Mouse (Mus musculus): Measurements from ENCODE around the gene Zfp131. TPM values are rescaled to one million over a fixed set of nuclear protein-coding genes. Genes with fewer than 3 reads are reported as not detected.

Zfp131 gene
- total and polyA plus RNA-seq, 2 experiments: 3.1 to 7.9 TPM

DNA sequence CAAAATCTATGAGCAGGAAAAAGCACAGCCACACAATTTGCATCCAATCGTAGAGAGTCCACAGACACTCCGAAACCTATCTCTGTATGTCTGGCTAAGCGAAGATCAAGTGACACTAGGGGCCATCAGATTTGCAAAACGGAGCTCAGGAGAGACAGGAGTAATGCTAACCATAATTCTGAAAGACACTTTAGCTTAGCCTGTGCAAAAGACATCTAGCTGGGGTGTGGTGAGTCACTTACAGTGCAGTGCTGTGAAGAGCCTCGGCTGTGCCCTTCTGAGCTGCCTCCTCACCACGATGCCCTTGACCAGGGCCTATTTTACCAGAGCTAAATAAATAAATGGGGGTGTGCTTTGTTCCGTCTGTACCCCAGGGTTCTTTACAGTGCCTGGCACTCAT is 61.3 kb downstream of the Zfp131 start:
- 84% methylated on average over 7 of the region's 7 CpGs for WGBS
- H3K79me2 ChIP-seq (ENCODE audit: control insufficient read depth, insufficient read depth, low read length): no peaks in the 10 kb centered on the region
- H3K27me3 ChIP-seq (ENCODE audit: control insufficient read depth, insufficient read depth, low read length): no peaks in the 10 kb centered on the region
- DNase-seq (ENCODE audit: extremely low read depth, low read depth, low spot score): no peak
- H3K4me3 ChIP-seq (ENCODE audit: insufficient read depth, low read depth, low read length): no peak overlapping the region
- no peak for TF ChIP-seq POLR2A (IDR thresholded peaks at IDR 0.05; ENCODE audit: extremely low read depth, insufficient read depth, low read length)
- TF ChIP-seq CTCF (IDR thresholded peaks at IDR 0.05; ENCODE audit: low read depth, low read length): no peak
- H3K4me1 ChIP-seq (ENCODE audit: control insufficient read depth, insufficient read depth, low read length): no peaks in the 10 kb centered on the region
- H3K36me3 ChIP-seq (ENCODE audit: control insufficient read depth, insufficient read depth, low read length): no peaks in the 10 kb centered on the region
- H3K27ac ChIP-seq (replicated peaks; ENCODE audit: insufficient read depth, low read depth, low read length): no peak overlapping the region
- H3K9ac ChIP-seq (ENCODE audit: low read depth, low read length): no peak overlapping the region

- TF ChIP-seq CTCF (IDR thresholded peaks at IDR 0.05; ENCODE audit: low read depth, low read length): no peak
- TF ChIP-seq POLR2A (IDR thresholded peaks at IDR 0.05; ENCODE audit: extremely low read depth, insufficient read depth, low read length): no peak
- H3K27me3 ChIP-seq (ENCODE audit: control insufficient read depth, insufficient read depth, low read length): no peaks in the 10 kb centered on the region
- peaks cover 4% of the 10 kb centered on the region; the same call in 1 of the 2 replicates for H3K4me1 ChIP-seq (ENCODE audit: control insufficient read depth, insufficient read depth, low read length)
- WGBS: 83% methylated on average over 26 of the region's 26 CpGs
- no peaks in the 10 kb centered on the region for H3K36me3 ChIP-seq (ENCODE audit: control insufficient read depth, insufficient read depth, low read length)
- no peak overlapping the region for H3K27ac ChIP-seq (replicated peaks; ENCODE audit: insufficient read depth, low read depth, low read length)
- no peak overlapping the region for H3K9ac ChIP-seq (ENCODE audit: low read depth, low read length)
- no peak for DNase-seq (ENCODE audit: extremely low read depth, low read depth, low spot score)
- H3K4me3 ChIP-seq (ENCODE audit: insufficient read depth, low read depth, low read length): no peak overlapping the region
- H3K79me2 ChIP-seq (ENCODE audit: control insufficient read depth, insufficient read depth, low read length): no peaks in the 10 kb centered on the region
These were observed 62.9 kb downstream of the Zfp131 start for GRCm38 (mm10) chr13:119727608-119728387.

- DNase-seq (ENCODE audit: extremely low read depth, low read depth, low spot score): peak; percentile 60
- Histone ChIP-seq H3K27ac (replicated peaks; ENCODE audit: insufficient read depth, low read depth, low read length) (no peak overlapping the region), H3K4me3 (ENCODE audit: insufficient read depth, low read depth, low read length) (no peak overlapping the region), H3K36me3 (ENCODE audit: control insufficient read depth, insufficient read depth, low read length) (no peaks in the 10 kb centered on the region), H3K27me3 (ENCODE audit: control insufficient read depth, insufficient read depth, low read length) (no peaks in the 10 kb centered on the region), H3K9ac (ENCODE audit: low read depth, low read length) (no peak overlapping the region), H3K79me2 (ENCODE audit: control insufficient read depth, insufficient read depth, low read length) (no peaks in the 10 kb centered on the region), H3K4me1 (ENCODE audit: control insufficient read depth, insufficient read depth, low read length) (peaks cover 4% of the 10 kb centered on the region; the same call in 1 of the 2 replicates)
- TF ChIP-seq CTCF (IDR thresholded peaks at IDR 0.05; ENCODE audit: low read depth, low read length) (peak; percentile 35; the same call in 1 of the 2 replicates), POLR2A (IDR thresholded peaks at IDR 0.05; ENCODE audit: extremely low read depth, insufficient read depth, low read length) (no peak)
- 65% methylated on average over 7 of the region's 7 CpGs for WGBS
These were observed 66.1 kb downstream of the Zfp131 start for GRCm38 (mm10) chr13:119724541-119724940.

GRCm38 (mm10) chr13:119723368-119723767 is 67.3 kb downstream of the Zfp131 start:
- DNase-seq (ENCODE audit: extremely low read depth, low read depth, low spot score): peak; percentile 55

DNA sequence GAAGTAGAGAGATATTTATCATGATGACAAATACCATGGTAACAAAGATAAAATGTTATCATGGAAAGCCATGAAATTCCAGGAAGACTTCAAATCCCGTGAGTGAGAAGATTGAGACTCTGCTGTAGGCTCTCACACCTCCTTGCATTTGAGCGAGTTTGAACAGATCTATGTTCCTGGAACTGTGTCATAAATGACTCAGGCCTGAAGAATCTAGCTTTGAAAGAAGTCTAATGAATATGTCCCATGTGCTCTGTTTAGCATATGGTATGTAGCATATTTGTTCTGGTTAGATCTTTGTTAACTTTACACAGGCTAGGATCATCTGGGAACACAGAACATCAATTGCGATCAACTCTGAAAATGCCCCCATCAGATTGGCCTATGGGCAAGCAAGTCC is 68.2 kb downstream of the Zfp131 start:
- WGBS: 93% methylated on average over 3 of the region's 3 CpGs
- Histone ChIP-seq H3K9ac (ENCODE audit: low read depth, low read length) (no peak overlapping the region), H3K4me3 (ENCODE audit: insufficient read depth, low read depth, low read length) (no peak overlapping the region), H3K4me1 (ENCODE audit: control insufficient read depth, insufficient read depth, low read length) (peaks cover 4% of the 10 kb centered on the region; the same call in 1 of the 2 replicates), H3K36me3 (ENCODE audit: control insufficient read depth, insufficient read depth, low read length) (no peaks in the 10 kb centered on the region), H3K27ac (replicated peaks; ENCODE audit: insufficient read depth, low read depth, low read length) (no peak overlapping the region), H3K27me3 (ENCODE audit: control insufficient read depth, insufficient read depth, low read length) (no peaks in the 10 kb centered on the region), H3K79me2 (ENCODE audit: control insufficient read depth, insufficient read depth, low read length) (no peaks in the 10 kb centered on the region)
- no peak for TF ChIP-seq CTCF (IDR thresholded peaks at IDR 0.05; ENCODE audit: low read depth, low read length)
- no peak for DNase-seq (ENCODE audit: extremely low read depth, low read depth, low spot score)

More at GRCm38 (mm10) chr13:119723368-119723767, 67.3 kb downstream of the Zfp131 start:
- peaks cover 4% of the 10 kb centered on the region; the same call in 1 of the 2 replicates for H3K4me1 ChIP-seq (ENCODE audit: control insufficient read depth, insufficient read depth, low read length)
- H3K79me2 ChIP-seq (ENCODE audit: control insufficient read depth, insufficient read depth, low read length): no peaks in the 10 kb centered on the region
- H3K9ac ChIP-seq (ENCODE audit: low read depth, low read length): no peak overlapping the region
- H3K4me3 ChIP-seq (ENCODE audit: insufficient read depth, low read depth, low read length): no peak overlapping the region
- 35% methylated on average over 5 of the region's 5 CpGs for WGBS
- TF ChIP-seq CTCF (IDR thresholded peaks at IDR 0.05; ENCODE audit: low read depth, low read length) (no peak), POLR2A (IDR thresholded peaks at IDR 0.05; ENCODE audit: extremely low read depth, insufficient read depth, low read length) (no peak)
- H3K27me3 ChIP-seq (ENCODE audit: control insufficient read depth, insufficient read depth, low read length): no peaks in the 10 kb centered on the region
- H3K36me3 ChIP-seq (ENCODE audit: control insufficient read depth, insufficient read depth, low read length): no peaks in the 10 kb centered on the region
- no peak overlapping the region for H3K27ac ChIP-seq (replicated peaks; ENCODE audit: insufficient read depth, low read depth, low read length)

DNA sequence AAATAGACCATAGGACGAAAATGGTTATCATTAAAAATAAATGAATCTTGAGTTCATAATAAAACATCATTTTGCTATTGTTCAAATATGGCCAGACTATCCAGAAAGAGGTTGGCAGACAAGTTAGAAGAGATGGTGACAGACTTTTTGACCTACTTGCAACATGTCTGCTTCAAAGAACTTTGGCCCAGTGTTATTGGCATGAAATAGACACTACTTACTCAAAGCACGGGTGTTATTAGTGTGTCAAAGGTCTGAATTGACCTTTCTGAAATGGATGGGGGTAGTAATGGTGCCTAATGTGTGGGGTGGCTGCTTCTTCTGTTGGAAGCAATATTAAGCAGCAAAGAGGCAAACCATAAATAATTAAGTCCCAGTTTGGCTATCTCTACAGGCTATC is 74.6 kb downstream of the Zfp131 start:
- DNase-seq (ENCODE audit: extremely low read depth, low read depth, low spot score): peak; percentile 93
- H3K79me2 ChIP-seq (ENCODE audit: control insufficient read depth, insufficient read depth, low read length): 0 out of 2 replicates have a peak, but pooled peaks cover 3% of the 10 kb centered on the region
- no peak overlapping the region for H3K27ac ChIP-seq (replicated peaks; ENCODE audit: insufficient read depth, low read depth, low read length)
- WGBS: 29% methylated on average over 2 of the region's 2 CpGs
- no peaks in the 10 kb centered on the region for H3K27me3 ChIP-seq (ENCODE audit: control insufficient read depth, insufficient read depth, low read length)
- H3K36me3 ChIP-seq (ENCODE audit: control insufficient read depth, insufficient read depth, low read length): no peaks in the 10 kb centered on the region
- no peak for TF ChIP-seq POLR2A (IDR thresholded peaks at IDR 0.05; ENCODE audit: extremely low read depth, insufficient read depth, low read length)
- no peak for TF ChIP-seq CTCF (IDR thresholded peaks at IDR 0.05; ENCODE audit: low read depth, low read length)
- no peak overlapping the region for H3K9ac ChIP-seq (ENCODE audit: low read depth, low read length)
- H3K4me3 ChIP-seq (ENCODE audit: insufficient read depth, low read depth, low read length): no peak overlapping the region
- peaks cover 23% of the 10 kb centered on the region for H3K4me1 ChIP-seq (ENCODE audit: control insufficient read depth, insufficient read depth, low read length)

Other genes with a start within 250 kb of the Zfp131 start
- 0.18 and 0.20 TPM in 2 replicates for gene Ccl28, start 167.1 kb downstream of the Zfp131 start, total RNA-seq (2014; rRNA removed)
- gene Ccl28, start 167.1 kb downstream of the Zfp131 start, polyA plus RNA-seq (2012; rRNA removed): not detected in 2 replicates
- 350 and 447 TPM in 2 replicates for gene Hmgcs1, start 100.5 kb downstream of the Zfp131 start, total RNA-seq (2014; rRNA removed)
- 99.8 and 112 TPM in 2 replicates for gene Hmgcs1, start 100.5 kb downstream of the Zfp131 start, polyA plus RNA-seq (2012; rRNA removed)
- 1.1 and 1.3 TPM in 2 replicates for gene Nim1k, start 35.0 kb downstream of the Zfp131 start, total RNA-seq (2014; rRNA removed)
- gene Nim1k, start 35.0 kb downstream of the Zfp131 start, polyA plus RNA-seq (2012; rRNA removed): 0.81 and 0.90 TPM in 2 replicates
- not detected in 2 replicates for gene AF067063, start 39.3 kb upstream of the Zfp131 start, total RNA-seq (2014; rRNA removed)
- gene AF067063, start 39.3 kb upstream of the Zfp131 start, polyA plus RNA-seq (2012; rRNA removed): not detected in 2 replicates
- 0.40 TPM in 1 of 2 replicates, not detected in the other for gene D13Ertd608e, start 45.1 kb upstream of the Zfp131 start, total RNA-seq (2014; rRNA removed)
- 0.40 TPM in 1 of 2 replicates, not detected in the other for gene D13Ertd608e, start 45.1 kb upstream of the Zfp131 start, polyA plus RNA-seq (2012; rRNA removed)
- not detected in 2 replicates for gene Tcstv1, start 103.9 kb upstream of the Zfp131 start, total RNA-seq (2014; rRNA removed)
- not detected in 2 replicates for gene Tcstv1, start 103.9 kb upstream of the Zfp131 start, polyA plus RNA-seq (2012; rRNA removed)
- not detected in 2 replicates for gene Gm21761, start 138.4 kb upstream of the Zfp131 start, total RNA-seq (2014; rRNA removed)
- gene Gm21761, start 138.4 kb upstream of the Zfp131 start, polyA plus RNA-seq (2012; rRNA removed): not detected in 2 replicates
- gene B020031M17Rik, start 159.9 kb upstream of the Zfp131 start, total RNA-seq (2014; rRNA removed): not detected in 2 replicates
- gene B020031M17Rik, start 159.9 kb upstream of the Zfp131 start, polyA plus RNA-seq (2012; rRNA removed): not detected in 2 replicates
- gene Gm36079, start 236.1 kb upstream of the Zfp131 start, total RNA-seq (2014; rRNA removed): not detected in 2 replicates
- not detected in 2 replicates for gene Gm36079, start 236.1 kb upstream of the Zfp131 start, polyA plus RNA-seq (2012; rRNA removed)

All from liver, adult 2 months (tissue).